ENCODE assay signal across 8 mouse cellular contexts in the genomic region with DNA sequence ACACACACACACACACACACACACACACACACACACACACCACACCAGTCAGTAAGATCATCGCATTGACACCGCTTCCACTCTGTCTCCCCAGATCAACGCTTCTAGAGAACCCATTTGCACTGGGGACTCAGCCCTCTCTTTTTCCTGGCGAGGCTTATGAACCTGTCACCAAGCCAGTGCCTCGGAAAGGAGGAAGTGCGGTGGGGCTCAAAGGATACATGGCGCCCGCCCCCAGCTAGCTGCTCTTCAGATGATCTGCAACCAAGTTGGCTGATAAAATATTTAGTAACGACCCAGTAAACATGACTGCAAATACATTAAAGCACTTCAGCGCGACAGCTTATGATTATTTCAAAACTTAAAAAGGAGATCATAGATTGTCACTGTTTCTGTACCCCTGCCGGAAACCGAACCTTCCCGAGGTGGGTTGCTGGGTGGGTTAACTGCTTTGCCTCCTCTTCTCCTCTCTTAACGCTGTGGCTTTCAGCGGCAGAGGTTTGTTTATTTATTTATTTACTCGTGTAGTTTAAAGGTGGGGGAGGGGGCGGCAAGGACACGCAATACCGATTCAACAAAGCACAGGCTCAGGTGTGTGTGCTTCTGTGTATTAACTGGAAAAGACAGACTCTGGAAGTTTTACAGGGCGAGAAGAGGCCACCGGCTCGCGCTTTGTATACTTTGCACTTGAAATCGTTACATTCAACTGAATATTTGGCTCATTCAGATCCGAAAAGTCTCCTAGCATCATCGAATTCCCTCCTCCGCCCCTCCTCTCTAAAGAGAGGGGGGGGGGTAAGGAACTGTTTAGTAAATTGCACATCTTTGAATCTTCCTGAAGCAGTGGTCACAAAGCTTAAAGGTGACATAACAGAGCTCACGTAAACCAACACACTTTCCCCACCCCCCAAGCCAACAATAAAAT. TPM values are rescaled to one million over a fixed set of nuclear protein-coding genes. Genes with fewer than 3 reads are reported as not detected.
DNase-seq lines count a peak whose midpoint lies in the region; ATAC-seq lines count a peak whose summit lies in the region.

No protein-coding gene starts in this region.

- peak overlapping the region; percentile 43 for H3K4me3 ChIP-seq in forebrain, embryonic 12.5 days (replicated peaks)

- H3K4me1 ChIP-seq in forebrain, embryonic 12.5 days: peaks cover 34% of the 10 kb centered on the region

- H3K4me2 ChIP-seq in forebrain, embryonic 12.5 days: peak overlapping the region; percentile 40

- H3K36me3 ChIP-seq in forebrain, embryonic 12.5 days (replicated peaks): 0 out of 2 replicates have a peak, but pooled peaks cover 2% of the 10 kb centered on the region

- intact Hi-C loops in left cerebral cortex, postnatal 36 days (cut with DNase I): no loop called here

- peak; percentile 38 to 59 for DNase-seq in layer of hippocampus, postnatal 10 days (ENCODE audit: low spot score in 2 of 2)
- no peak for DNase-seq in layer of hippocampus, adult 9-10 months (ENCODE audit: low spot score)
- DNase-seq in cerebellum, postnatal 14 days: peak; percentile 64 to 67
- DNase-seq in left cerebral cortex, postnatal 36 days (ENCODE audit: low spot score in 2 of 2): peak; percentile 50 to 59
- DNase-seq in right cerebral cortex, postnatal 25 days: peak; percentile 47
- no peak for DNase-seq in spleen, adult 18-20 months
- no peak for DNase-seq in ovary, postnatal 14 days (ENCODE audit: low spot score)

- peaks cover 58% of the 10 kb centered on the region for H3K27me3 ChIP-seq in forebrain, embryonic 12.5 days

- WGBS in forebrain, embryonic 12.5 days: 1% methylated on average over 29 of the region's 29 CpGs

- 0 out of 2 replicates have a peak, but pooled peaks have one; percentile 5 for ATAC-seq in forebrain, embryonic 12.5 days (ENCODE audit: low FRiP score)

- H3K9ac ChIP-seq in forebrain, embryonic 12.5 days: no peak overlapping the region

- no peaks in the 10 kb centered on the region for H3K9me3 ChIP-seq in forebrain, embryonic 12.5 days

- H3K27ac ChIP-seq in forebrain, embryonic 12.5 days: peak overlapping the region; percentile 92

RNA-seq across cellular contexts. Expression of gene Tbr1, which starts 1.0 kb away (rescaled TPM):
- total RNA-seq in layer of hippocampus, postnatal 10 days (2021): 10 to 100 TPM; 45.9 to 47.4 TPM
- 42.2 and 45.3 TPM in 2 replicates for polyA plus RNA-seq in forebrain, embryonic 12.5 days (2016; fragmentation: Nextera tagmentation; extraction: Ambion mirVana)
- total RNA-seq in left cerebral cortex, postnatal 36 days (2021): 100 to 1,000 TPM; 121 to 153 TPM

Comparison
In these comparisons a context has a peak if more than half of its experiments do, and no peak if none do; other contexts are left out.
1. DNase-seq: peak in layer of hippocampus, postnatal 10 days (2 of 2), cerebellum, postnatal 14 days (2 of 2), left cerebral cortex, postnatal 36 days (2 of 2) and right cerebral cortex, postnatal 25 days (single experiment); none in layer of hippocampus, adult 9-10 months (single experiment), spleen, adult 18-20 months (0 of 2) and ovary, postnatal 14 days (single experiment).